Mouse (Mus musculus): Measurements from ENCODE around the gene Optn. TPM values are rescaled to one million over a fixed set of nuclear protein-coding genes. Genes with fewer than 3 reads are reported as not detected.

Gene Optn
- polyA plus RNA-seq, 1 experiment from 2014 or later, result 5.8 TPM

DNA sequence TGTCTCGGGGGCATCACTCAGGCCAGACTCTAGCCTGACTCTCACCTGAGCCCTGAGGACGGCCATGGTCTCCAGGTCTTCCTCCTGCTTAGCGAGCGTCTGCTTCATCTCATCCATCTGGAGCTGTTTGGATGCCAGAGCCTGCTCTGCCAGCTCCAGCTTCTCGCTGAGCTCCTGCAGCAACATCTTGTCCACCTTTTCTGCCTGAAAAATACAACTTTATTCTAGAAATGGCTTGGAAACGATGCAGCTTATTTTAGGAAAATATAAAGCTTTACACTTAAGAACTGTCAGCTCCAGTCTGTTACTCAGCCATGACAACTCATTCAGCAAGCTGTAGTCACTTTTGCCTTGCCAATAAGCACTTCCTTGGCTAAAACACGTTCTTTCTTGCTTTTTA, 32.6 kb downstream of the Optn start:
- DNase-seq, result no peak
- Histone ChIP-seq H3K9ac (no peak overlapping the region), H3K4me2 (no peak overlapping the region), H3K27ac (ENCODE audit: low read depth) (no peak overlapping the region), H3K36me3 (ENCODE audit: insufficient read depth) (no peaks in the 10 kb centered on the region), H3K4me1 (ENCODE audit: insufficient read depth) (no peaks in the 10 kb centered on the region; the same call in 1 of the 2 replicates), H3K9me3 (ENCODE audit: low read depth, low read length) (no peaks in the 10 kb centered on the region), H3K4me3 (ENCODE audit: low read depth, low read length) (no peak overlapping the region), H3K27me3 (ENCODE audit: insufficient read depth, low read length) (no peaks in the 10 kb centered on the region)
- no peak for ATAC-seq (ENCODE audit: insufficient read depth)
- TF ChIP-seq CTCF (IDR thresholded peaks at IDR 0.05; ENCODE audit: low read depth), result no peak
- 74% methylated on average over 7 of the region's 7 CpGs for WGBS

DNA sequence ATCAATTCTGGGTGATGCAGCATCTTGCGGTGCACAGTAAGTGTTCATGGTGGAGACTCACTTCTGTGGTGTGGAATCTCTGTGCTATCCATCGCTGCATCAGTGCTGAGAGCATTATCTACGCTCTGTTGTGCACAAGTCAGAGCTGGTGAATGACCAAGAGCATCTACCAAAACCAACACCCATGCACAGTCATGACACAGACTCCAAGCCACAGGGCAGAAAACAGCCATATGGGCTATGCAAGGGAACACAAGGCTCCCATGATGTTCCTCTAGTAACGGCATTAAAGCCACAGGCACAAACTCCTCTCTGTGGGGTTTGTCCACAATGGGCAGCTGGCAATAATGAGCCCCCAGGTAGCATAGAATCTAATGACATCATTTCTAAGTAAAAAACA, 34.0 kb downstream of the Optn start:
- Histone ChIP-seq H3K9ac (no peak overlapping the region), H3K4me3 (ENCODE audit: low read depth, low read length) (no peak overlapping the region), H3K9me3 (ENCODE audit: low read depth, low read length) (no peaks in the 10 kb centered on the region), H3K4me2 (no peak overlapping the region), H3K36me3 (ENCODE audit: insufficient read depth) (no peaks in the 10 kb centered on the region), H3K27ac (ENCODE audit: low read depth) (no peak overlapping the region), H3K27me3 (ENCODE audit: insufficient read depth, low read length) (no peaks in the 10 kb centered on the region), H3K4me1 (ENCODE audit: insufficient read depth) (no peaks in the 10 kb centered on the region)
- ATAC-seq (ENCODE audit: insufficient read depth) (no peak), DNase-seq (no peak)
- WGBS, result 87% methylated on average over 4 of the region's 4 CpGs
- TF ChIP-seq CTCF (IDR thresholded peaks at IDR 0.05; ENCODE audit: low read depth), result no peak

DNA sequence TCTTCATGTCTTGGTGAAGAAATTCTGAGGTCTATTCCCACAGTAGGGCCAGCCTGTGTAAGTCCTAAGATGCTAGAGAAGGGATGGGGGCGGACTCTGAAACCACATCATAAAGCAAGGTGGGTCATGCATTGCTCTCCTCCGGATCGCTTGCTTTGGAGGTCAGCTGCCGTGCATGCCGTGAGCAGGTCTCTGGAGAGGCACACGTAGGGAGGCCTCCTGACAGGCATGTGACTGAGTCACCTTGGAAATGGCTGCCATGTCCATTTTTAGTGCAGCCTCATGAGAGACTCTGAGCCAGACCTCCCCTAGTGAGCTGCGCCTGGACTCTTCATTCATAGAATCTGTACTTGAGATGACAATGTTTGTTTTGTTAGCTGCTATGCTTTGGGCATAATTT, 35.8 kb downstream of the Optn start:
- no peak overlapping the region for H3K4me2 ChIP-seq
- no peaks in the 10 kb centered on the region for H3K9me3 ChIP-seq (ENCODE audit: low read depth, low read length)
- H3K27ac ChIP-seq (ENCODE audit: low read depth), result no peak overlapping the region
- no peak for DNase-seq
- 75% methylated on average over 7 of the region's 7 CpGs for WGBS
- no peak for TF ChIP-seq CTCF (IDR thresholded peaks at IDR 0.05; ENCODE audit: low read depth)
- no peaks in the 10 kb centered on the region for H3K4me1 ChIP-seq (ENCODE audit: insufficient read depth)
- H3K9ac ChIP-seq, result no peak overlapping the region
- no peaks in the 10 kb centered on the region for H3K27me3 ChIP-seq (ENCODE audit: insufficient read depth, low read length)
- no peak for ATAC-seq (ENCODE audit: insufficient read depth)
- no peak overlapping the region for H3K4me3 ChIP-seq (ENCODE audit: low read depth, low read length)
- no peaks in the 10 kb centered on the region for H3K36me3 ChIP-seq (ENCODE audit: insufficient read depth)

DNA sequence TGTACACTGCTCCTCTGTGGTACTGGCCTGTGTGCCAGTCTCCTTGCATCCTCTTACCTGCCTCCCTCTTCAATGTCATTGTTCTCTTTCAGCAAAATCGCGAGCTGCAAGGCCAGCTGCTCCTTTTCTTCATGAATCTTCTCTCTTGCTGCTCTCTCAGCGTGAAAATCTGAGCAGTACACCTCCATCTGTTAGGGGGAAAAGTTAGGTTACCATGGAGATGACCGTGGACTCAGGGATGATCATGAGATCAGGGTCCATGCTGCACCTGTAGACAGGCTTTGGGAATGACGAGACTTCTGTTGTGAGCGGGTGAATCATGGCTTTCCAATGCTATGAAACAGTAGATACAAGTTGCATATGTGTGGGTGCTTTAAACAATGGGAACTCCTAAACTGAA, 36.8 kb downstream of the Optn start:
- Histone ChIP-seq H3K9ac (no peak overlapping the region), H3K36me3 (ENCODE audit: insufficient read depth) (no peaks in the 10 kb centered on the region), H3K4me3 (ENCODE audit: low read depth, low read length) (no peak overlapping the region), H3K4me2 (no peak overlapping the region), H3K27me3 (ENCODE audit: insufficient read depth, low read length) (no peaks in the 10 kb centered on the region), H3K4me1 (ENCODE audit: insufficient read depth) (no peaks in the 10 kb centered on the region), H3K9me3 (ENCODE audit: low read depth, low read length) (no peaks in the 10 kb centered on the region), H3K27ac (ENCODE audit: low read depth) (no peak overlapping the region)
- DNase-seq, result no peak
- TF ChIP-seq CTCF (IDR thresholded peaks at IDR 0.05; ENCODE audit: low read depth), result no peak
- ATAC-seq (ENCODE audit: insufficient read depth), result no peak
- 72% methylated on average over 6 of the region's 6 CpGs for WGBS

DNA sequence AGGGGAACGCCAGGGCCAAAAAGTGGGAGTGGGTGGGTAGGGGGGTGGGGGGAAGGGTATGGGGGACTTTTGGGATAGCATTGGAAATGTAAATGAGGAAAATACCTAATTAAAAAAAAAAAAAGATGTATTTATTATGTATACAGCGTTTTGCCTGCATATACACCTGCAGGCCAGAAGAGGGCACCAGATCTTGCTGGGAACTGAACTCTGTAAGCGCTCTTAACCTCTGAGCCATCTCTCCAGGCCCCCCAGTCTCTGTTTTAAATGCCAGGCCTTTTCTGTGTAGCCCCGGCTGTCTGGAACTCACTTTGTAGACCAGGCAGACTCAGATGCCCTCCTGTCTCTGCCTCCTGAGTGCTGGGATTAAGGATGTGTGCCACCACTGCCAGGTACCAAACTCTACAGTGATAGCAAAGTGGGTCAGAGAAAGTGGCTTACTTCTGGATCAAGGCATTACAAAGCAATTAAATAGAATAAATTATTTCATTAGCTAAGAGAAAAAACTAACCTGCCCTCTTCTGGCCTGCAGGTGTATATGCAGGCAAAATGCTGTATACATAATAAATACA, 38.6 kb downstream of the Optn start:
- ATAC-seq (ENCODE audit: insufficient read depth) (no peak), DNase-seq (peak; percentile 30)
- TF ChIP-seq CTCF (IDR thresholded peaks at IDR 0.05; ENCODE audit: low read depth), result peak; percentile 45
- Histone ChIP-seq H3K4me3 (ENCODE audit: low read depth, low read length) (no peak overlapping the region), H3K27ac (ENCODE audit: low read depth) (no peak overlapping the region), H3K4me2 (no peak overlapping the region), H3K9ac (no peak overlapping the region), H3K9me3 (ENCODE audit: low read depth, low read length) (no peaks in the 10 kb centered on the region), H3K27me3 (ENCODE audit: insufficient read depth, low read length) (no peaks in the 10 kb centered on the region), H3K36me3 (ENCODE audit: insufficient read depth) (no peaks in the 10 kb centered on the region), H3K4me1 (ENCODE audit: insufficient read depth) (no peaks in the 10 kb centered on the region)
- WGBS, result 40% methylated on average over 3 of the region's 4 CpGs

DNA sequence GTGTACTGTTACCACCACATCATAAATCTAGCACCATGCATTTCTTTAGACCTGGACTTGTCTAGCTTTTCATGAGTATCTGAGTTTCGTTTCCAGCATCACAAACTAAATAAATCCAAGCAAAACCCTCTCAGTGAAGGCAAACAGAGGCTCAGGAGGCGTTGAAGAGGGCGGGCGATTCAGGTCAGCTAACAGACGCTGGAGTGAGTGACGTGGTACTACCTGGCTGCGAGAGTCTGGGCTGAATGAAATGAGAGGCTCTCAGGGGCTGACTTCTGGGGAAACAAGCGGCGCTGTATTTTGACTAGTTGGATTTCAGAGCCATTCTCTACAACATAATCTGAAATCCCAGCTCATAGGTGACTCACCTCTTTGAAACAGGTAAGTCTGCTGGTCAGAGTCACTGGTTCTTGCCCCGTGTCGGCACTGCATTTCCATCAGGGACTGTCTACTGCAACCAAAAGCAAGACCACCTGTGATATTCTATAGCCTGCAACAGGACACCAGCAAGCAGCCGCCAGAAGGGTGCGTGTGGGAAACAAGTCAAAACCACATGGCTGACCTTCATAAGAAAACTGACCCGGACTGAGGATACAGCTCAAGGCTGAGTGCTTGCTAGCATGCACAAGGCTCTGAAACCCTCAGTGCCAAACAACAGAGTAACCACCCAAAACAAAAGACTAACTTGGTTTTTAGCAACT, 40.0 kb downstream of the Optn start:
- Histone ChIP-seq H3K27me3 (ENCODE audit: insufficient read depth, low read length) (no peaks in the 10 kb centered on the region), H3K27ac (ENCODE audit: low read depth) (peak overlapping the region; percentile 60; the same call in 1 of the 2 replicates), H3K4me2 (peak overlapping the region; percentile 29; the same call in 1 of the 2 replicates), H3K36me3 (ENCODE audit: insufficient read depth) (no peaks in the 10 kb centered on the region), H3K4me3 (ENCODE audit: low read depth, low read length) (no peak overlapping the region), H3K9me3 (ENCODE audit: low read depth, low read length) (no peaks in the 10 kb centered on the region), H3K4me1 (ENCODE audit: insufficient read depth) (no peaks in the 10 kb centered on the region), H3K9ac (no peak overlapping the region)
- ATAC-seq (ENCODE audit: insufficient read depth) (peak; percentile 71; the same call in 1 of the 2 replicates), DNase-seq (peak; percentile 52)
- WGBS, result 53% methylated on average over 14 of the region's 14 CpGs
- no peak for TF ChIP-seq CTCF (IDR thresholded peaks at IDR 0.05; ENCODE audit: low read depth)

DNA sequence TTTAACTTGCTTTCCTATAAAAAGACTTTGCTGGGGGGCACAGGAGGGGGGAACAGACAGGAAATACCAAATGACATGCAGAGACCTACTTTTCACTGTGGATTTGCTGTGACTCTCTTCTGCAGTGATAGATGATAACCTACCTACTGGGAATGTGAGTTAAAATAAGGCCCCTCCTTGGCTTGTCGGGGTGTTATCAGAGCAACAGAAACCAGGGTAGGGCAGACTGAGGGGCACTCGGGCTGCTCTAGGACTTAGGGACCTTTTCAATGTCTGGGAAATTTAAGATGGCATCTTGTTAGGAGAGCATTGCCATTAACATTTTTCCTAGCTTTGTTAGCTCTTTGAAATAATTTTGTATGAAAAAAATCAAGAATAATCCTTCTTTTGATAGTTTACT, 40.6 kb downstream of the Optn start:
- no peaks in the 10 kb centered on the region for H3K36me3 ChIP-seq (ENCODE audit: insufficient read depth)
- no peak overlapping the region for H3K4me3 ChIP-seq (ENCODE audit: low read depth, low read length)
- H3K27me3 ChIP-seq (ENCODE audit: insufficient read depth, low read length), result no peaks in the 10 kb centered on the region
- H3K4me2 ChIP-seq, result no peak overlapping the region
- H3K9me3 ChIP-seq (ENCODE audit: low read depth, low read length), result no peaks in the 10 kb centered on the region
- H3K4me1 ChIP-seq (ENCODE audit: insufficient read depth), result no peaks in the 10 kb centered on the region
- WGBS, result 60% methylated on average over 2 of the region's 2 CpGs
- DNase-seq (no peak), ATAC-seq (ENCODE audit: insufficient read depth) (no peak)
- no peak overlapping the region for H3K27ac ChIP-seq (ENCODE audit: low read depth)
- no peak for TF ChIP-seq CTCF (IDR thresholded peaks at IDR 0.05; ENCODE audit: low read depth)
- no peak overlapping the region for H3K9ac ChIP-seq
